Mouse (Mus musculus) MEL (cell line): ENCODE data around the gene Unc5cl. TPM values are rescaled to one million over a fixed set of nuclear protein-coding genes. Genes with fewer than 3 reads are reported as not detected.

Source experiments
- DNase-seq: peaks from one replicate; pipeline ENCODE4 v3.0.0; 2011; ENCODE audit warnings: low read depth, low spot score
- H3K27ac ChIP-seq: 2 replicates; pipeline ENCODE4 v1.5.1; 2012; ENCODE audit warnings: low read depth, mild to moderate bottlenecking, control low read depth, low read length, moderate library complexity; ENCODE audit not compliant: control insufficient read depth
- H3K27me3 ChIP-seq, 2 experiments: fragments of 150-350 bp in 1 of 2; sonication (generic) in 1 of 2; 2 replicates each; pipeline ENCODE4 v1.6.1; 2012; ENCODE audit warnings: low read length in 2 of 2, mild to moderate bottlenecking in 2 of 2, improper control_type of control experiment in 1 of 2, moderate library complexity in 1 of 2; ENCODE audit not compliant: insufficient read depth in 2 of 2, control insufficient read depth in 1 of 2
- H3K36me3 ChIP-seq, 2 experiments: 2 replicates each; pipeline ENCODE4 v1.6.1; 2012 to 2014; ENCODE audit warnings: low read length in 2 of 2, improper control_type of control experiment in 1 of 2, inconsistent platforms in 1 of 2, mild to moderate bottlenecking in 1 of 2; ENCODE audit not compliant: insufficient read depth in 2 of 2, control insufficient read depth in 1 of 2
- H3K4me1 ChIP-seq, 2 experiments: fragments of 150-350 bp in 1 of 2; sonication (generic) in 1 of 2; 2 replicates each; pipeline ENCODE4 v1.6.1; 2012; ENCODE audit warnings: low read length in 2 of 2, improper control_type of control experiment in 1 of 2, mild to moderate bottlenecking in 1 of 2; ENCODE audit not compliant: insufficient read depth in 2 of 2, control insufficient read depth in 1 of 2
- H3K4me3 ChIP-seq, 2 experiments: fragments of 150-350 bp in 1 of 2; sonication (generic) in 1 of 2; 2 replicates each; pipeline ENCODE4 v1.5.1; 2012; ENCODE audit warnings: low read depth in 2 of 2, low read length in 2 of 2, mild to moderate bottlenecking in 2 of 2, moderate library complexity in 2 of 2, control low read depth in 1 of 2, improper control_type of control experiment in 1 of 2; ENCODE audit not compliant: control insufficient read depth in 1 of 2, insufficient read depth in 1 of 2
- H3K79me2 ChIP-seq: 2 replicates; pipeline ENCODE4 v1.6.1; 2012; ENCODE audit warnings: mild to moderate bottlenecking, low read length, moderate library complexity; ENCODE audit not compliant: control insufficient read depth, poor library complexity, insufficient read depth
- H3K9ac ChIP-seq: 2 replicates; pipeline ENCODE4 v1.6.1; 2012; ENCODE audit warnings: low read depth, mild to moderate bottlenecking, control low read depth, low read length, moderate library complexity; ENCODE audit not compliant: control insufficient read depth, poor library complexity, severe bottlenecking
- H3K9me3 ChIP-seq: fragments of 150-350 bp; sonication (generic); replicated peaks from 2 replicates; pipeline ENCODE4 v1.6.1; 2012; ENCODE audit warnings: mild to moderate bottlenecking, low read length, improper control_type of control experiment, moderate library complexity; ENCODE audit not compliant: insufficient read depth
- CHD2 ChIP-seq: IDR thresholded peaks from 2 replicates; pipeline ENCODE4 v1.6.1; 2011; ENCODE audit warnings: low read length, improper control_type of control experiment
- CTCF ChIP-seq, 3 experiments: IDR thresholded peaks in 2 of 3; conservative IDR thresholded peaks in 1 of 3; 2 replicates each; pipeline ENCODE4 v1.5.1; 2011 to 2012; ENCODE audit warnings: low read length in 3 of 3, low read depth in 2 of 3, mild to moderate bottlenecking in 2 of 3, improper control_type of control experiment in 1 of 3, inconsistent platforms in 1 of 3, mixed read lengths in 1 of 3, moderate library complexity in 1 of 3; ENCODE audit not compliant: control insufficient read depth in 1 of 3, insufficient read depth in 1 of 3, poor library complexity in 1 of 3, severe bottlenecking in 1 of 3
- EP300 ChIP-seq, 2 experiments: IDR thresholded peaks; 2 replicates each; pipeline ENCODE4 v1.6.1; 2011; ENCODE audit warnings: improper control_type of control experiment in 2 of 2, low read length in 2 of 2, low read depth in 1 of 2, mild to moderate bottlenecking in 1 of 2
- ETS1 ChIP-seq: IDR thresholded peaks from 2 replicates; pipeline ENCODE4 v1.6.1; 2012; ENCODE audit warnings: low read depth, mild to moderate bottlenecking, inconsistent platforms, low read length, improper control_type of control experiment, moderate library complexity
- HCFC1 ChIP-seq: IDR thresholded peaks from 2 replicates; pipeline ENCODE4 v1.6.1; 2012; ENCODE audit warnings: low read depth, mild to moderate bottlenecking, inconsistent platforms, low read length, improper control_type of control experiment, moderate library complexity
- KAT2A ChIP-seq: conservative IDR thresholded peaks from 2 replicates; pipeline ENCODE4 v1.6.1; 2012; ENCODE audit warnings: low read depth, low read length, improper control_type of control experiment, inconsistent platforms
- MAX ChIP-seq: IDR thresholded peaks from 2 replicates; pipeline ENCODE4 v1.6.1; 2011; ENCODE audit warnings: low read length, improper control_type of control experiment
- MAZ ChIP-seq: IDR thresholded peaks from 2 replicates; pipeline ENCODE4 v1.6.1; 2012; ENCODE audit warnings: low read depth, mild to moderate bottlenecking, inconsistent platforms, low read length, improper control_type of control experiment
- MXI1 ChIP-seq: IDR thresholded peaks from 2 replicates; pipeline ENCODE4 v1.6.1; 2011; ENCODE audit warnings: mild to moderate bottlenecking, low read depth, low read length, improper control_type of control experiment
- MYB ChIP-seq: IDR thresholded peaks from 2 replicates; pipeline ENCODE4 v1.6.1; 2011; ENCODE audit warnings: mild to moderate bottlenecking, low read depth, low read length, improper control_type of control experiment
- NELFE ChIP-seq: IDR thresholded peaks from 2 replicates; pipeline ENCODE4 v1.6.1; 2011; ENCODE audit warnings: low read depth, low read length, improper control_type of control experiment
- POLR2A ChIP-seq, 2 experiments: IDR thresholded peaks; 2 replicates each; pipeline ENCODE4 v1.6.1; 2011 to 2012; ENCODE audit warnings: low read length in 2 of 2, mild to moderate bottlenecking in 2 of 2, control low read depth in 1 of 2, improper control_type of control experiment in 1 of 2, low read depth in 1 of 2, moderate library complexity in 1 of 2; ENCODE audit not compliant: control insufficient read depth in 1 of 2, insufficient read depth in 1 of 2, poor library complexity in 1 of 2
- POLR2AphosphoS5 ChIP-seq: IDR thresholded peaks from 2 replicates; pipeline ENCODE4 v1.6.1; 2012; ENCODE audit warnings: low read depth, borderline replicate concordance, mild to moderate bottlenecking, inconsistent platforms, low read length, moderate library complexity, mixed read lengths
- RAD21 ChIP-seq: IDR thresholded peaks from 2 replicates; pipeline ENCODE4 v1.6.1; 2011; ENCODE audit warnings: mild to moderate bottlenecking, low read depth, low read length, improper control_type of control experiment
- RCOR1 ChIP-seq: IDR thresholded peaks from 2 replicates; pipeline ENCODE4 v1.6.1; 2012; ENCODE audit warnings: low read depth, mild to moderate bottlenecking, inconsistent platforms, low read length, improper control_type of control experiment
- SIN3A ChIP-seq: IDR thresholded peaks from 2 replicates; pipeline ENCODE4 v1.6.1; 2012; ENCODE audit warnings: low read length, improper control_type of control experiment, inconsistent platforms
- SMC3 ChIP-seq: IDR thresholded peaks from 2 replicates; pipeline ENCODE4 v1.6.1; 2011; ENCODE audit warnings: low read depth, low read length, improper control_type of control experiment
- TBP ChIP-seq: IDR thresholded peaks from 2 replicates; pipeline ENCODE4 v1.8.0; 2011; ENCODE audit warnings: low read depth, low read length, improper control_type of control experiment
- UBTF ChIP-seq: IDR thresholded peaks from 2 replicates; pipeline ENCODE4 v1.6.1; 2012; ENCODE audit warnings: low read depth, mild to moderate bottlenecking, inconsistent platforms, low read length, improper control_type of control experiment, moderate library complexity, borderline replicate concordance; ENCODE audit not compliant: insufficient read depth
- USF2 ChIP-seq, 2 experiments: IDR thresholded peaks; 2 replicates each; pipeline ENCODE4 v1.6.1; 2011 to 2012; ENCODE audit warnings: improper control_type of control experiment in 2 of 2, low read length in 2 of 2, borderline replicate concordance in 1 of 2, inconsistent platforms in 1 of 2, low read depth in 1 of 2, mild to moderate bottlenecking in 1 of 2; ENCODE audit not compliant: insufficient read depth in 1 of 2
- polyA plus RNA-seq, 2 experiments: library from polyadenylated mRNA; stranded (reverse) in 1 of 2; unstranded in 1 of 2; fragments of >175 nt in 1 of 2; fragments of >200 nt in 1 of 2; gene quantifications; 2 replicates each; pipeline versions ENCODE4 v1.2.1 to v1.2.4; 2012; ENCODE audit warnings: low replicate concordance in 2 of 2, low read depth in 1 of 2; ENCODE audit not compliant: insufficient read length in 2 of 2, insufficient read depth in 1 of 2, missing spikeins in 1 of 2
- total RNA-seq: library from RNA; depleted of rRNA; stranded (reverse); fragments of 300-350 nt; gene quantifications from 2 replicates; pipeline ENCODE4 v1.2.3, GENCODE M21; 2012

Gene Unc5cl
- total and polyA plus RNA-seq, 3 experiments: 4.7 to 7.7 TPM; not detected in 1

DNA sequence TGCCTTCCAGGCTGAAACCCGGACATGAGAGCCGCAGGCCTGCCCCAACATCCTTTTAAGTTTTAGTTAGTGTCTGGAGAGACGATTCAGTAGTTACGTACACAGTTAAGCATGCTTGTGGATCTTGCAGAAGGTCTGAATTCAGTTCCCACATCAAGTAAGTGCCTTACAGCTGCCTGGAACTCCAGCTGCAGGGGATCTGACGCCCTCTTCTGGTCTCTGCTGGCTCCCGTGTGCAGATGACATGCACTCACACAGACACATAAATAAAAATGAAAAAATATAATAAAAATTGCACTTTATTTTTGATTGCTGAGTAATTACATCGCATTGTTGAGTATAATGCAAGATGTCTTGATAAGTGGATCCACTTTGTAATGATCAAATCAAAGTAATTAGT is 1.2 kb upstream of the Unc5cl start (continued):
- no peak for TF ChIP-seq POLR2AphosphoS5
- no peak for TF ChIP-seq CHD2
- TF ChIP-seq POLR2A (IDR thresholded peaks at IDR 0.05; ENCODE audit: control insufficient read depth in 1 of 2, insufficient read depth in 1 of 2, low read depth in 1 of 2, low read length in 2 of 2, poor library complexity in 1 of 2): no peak
- TF ChIP-seq KAT2A: no peak
- TF ChIP-seq CTCF (IDR thresholded peaks at IDR 0.05 in 2 of 3, conservative IDR thresholded peaks at IDR 0.05 in 1 of 3; ENCODE audit: control insufficient read depth in 1 of 3, insufficient read depth in 1 of 3, low read depth in 2 of 3, low read length in 3 of 3, poor library complexity in 1 of 3, severe bottlenecking in 1 of 3): peak; percentile 35 to 68 (median 60)
- TF ChIP-seq EP300 (IDR thresholded peaks at IDR 0.05; ENCODE audit: low read depth in 1 of 2, low read length in 2 of 2): no peak
- no peak for TF ChIP-seq RCOR1
- peak; percentile 60 for TF ChIP-seq SMC3
- TF ChIP-seq UBTF: no peak
- no peak; the same call in 1 of the 2 replicates for TF ChIP-seq SIN3A
- TF ChIP-seq USF2 (IDR thresholded peaks at IDR 0.05; ENCODE audit: borderline replicate concordance in 1 of 2, insufficient read depth in 1 of 2, low read depth in 1 of 2, low read length in 2 of 2): no peak
- no peak for TF ChIP-seq MAX
- 0 out of 2 replicates have a peak, but pooled peaks have one; percentile 61 for TF ChIP-seq MAZ
- TF ChIP-seq NELFE: no peak
- TF ChIP-seq HCFC1: no peak
- TF ChIP-seq MYB: no peak
- peak; percentile 41 for TF ChIP-seq RAD21

DNA sequence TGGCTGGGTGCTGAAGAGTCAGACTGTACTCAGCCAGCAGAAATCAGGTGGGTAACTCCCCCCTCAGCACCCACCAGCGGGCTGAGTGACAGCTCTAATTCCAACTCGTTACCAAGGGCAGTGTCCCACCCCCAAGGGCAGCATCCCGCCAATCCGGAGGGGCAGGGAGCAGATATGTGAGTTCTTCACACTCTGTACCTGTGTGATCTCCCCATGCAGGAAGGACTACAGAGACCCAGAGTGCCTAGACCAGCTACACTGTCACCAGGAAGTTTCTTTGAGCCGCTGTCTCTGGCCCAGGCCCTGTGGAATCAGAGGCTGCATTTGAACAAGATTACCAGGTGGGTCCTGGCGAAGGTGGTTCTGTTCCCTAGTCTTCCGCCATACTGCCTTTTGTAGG is 511 bp upstream of the Unc5cl start:
- TF ChIP-seq TBP (no peak), ETS1 (0 out of 2 replicates have a peak, but pooled peaks have one; percentile 13), SIN3A (0 out of 2 replicates have a peak, but pooled peaks have one; percentile 13), MXI1 (peak; percentile 25; the same call in 1 of the 2 replicates)
- Histone ChIP-seq H3K9me3 (no peaks in the 10 kb centered on the region), H3K27me3 (no peaks in the 10 kb centered on the region), H3K9ac (peak overlapping the region; percentile 75), H3K79me2 (no peaks in the 10 kb centered on the region; the same call in none of the 2 replicates), H3K4me3 (peak overlapping the region; percentile 69 to 75), H3K4me1 (peaks cover 2 to 51% of the 10 kb centered on the region in 2 experiments; a peak in 3 of 4 replicates), H3K27ac (peak overlapping the region; percentile 47), H3K36me3 (peaks cover 0 to 28% of the 10 kb centered on the region in 2 experiments; a peak in 2 of 4 replicates)
- peak; percentile 75 for DNase-seq
